Mouse (Mus musculus): ENCODE results near the gene Tex19.2. TPM values are rescaled to one million over a fixed set of nuclear protein-coding genes. Genes with fewer than 3 reads are reported as not detected.

Tex19.2 gene
- polyA plus RNA-seq, 1 experiment from 2014 or later = not detected

GRCm38 (mm10) chr11:121129616-121130015, 11.1 kb upstream of the Tex19.2 start:
- H3K27me3 ChIP-seq (replicated peaks) = no peaks in the 10 kb centered on the region; the same call in 1 of the 2 replicates
- no peak overlapping the region for H3K4me2 ChIP-seq (replicated peaks)
- WGBS = 78% methylated on average over 1 of the region's 1 CpGs
- H3K4me3 ChIP-seq (replicated peaks) = no peak overlapping the region
- no peak overlapping the region for H3K27ac ChIP-seq
- no peaks in the 10 kb centered on the region for H3K36me3 ChIP-seq
- no peaks in the 10 kb centered on the region for H3K9me3 ChIP-seq
- ATAC-seq = no peak
- no peak overlapping the region for H3K9ac ChIP-seq
- H3K4me1 ChIP-seq (replicated peaks) = no peaks in the 10 kb centered on the region

GRCm38 (mm10) chr11:121127441-121127840, 9.0 kb upstream of the Tex19.2 start:
- Histone ChIP-seq H3K36me3 (no peaks in the 10 kb centered on the region), H3K4me2 (replicated peaks) (no peak overlapping the region), H3K4me3 (replicated peaks) (no peak overlapping the region), H3K27ac (no peak overlapping the region), H3K9me3 (no peaks in the 10 kb centered on the region), H3K4me1 (replicated peaks) (no peaks in the 10 kb centered on the region), H3K9ac (no peak overlapping the region), H3K27me3 (replicated peaks) (no peaks in the 10 kb centered on the region)
- ATAC-seq = no peak
- WGBS = 82% methylated on average over 3 of the region's 3 CpGs

GRCm38 (mm10) chr11:121126395-121126794, 7.9 kb upstream of the Tex19.2 start:
- no peaks in the 10 kb centered on the region for H3K36me3 ChIP-seq
- no peak overlapping the region for H3K4me2 ChIP-seq (replicated peaks)
- no peaks in the 10 kb centered on the region for H3K27me3 ChIP-seq (replicated peaks)
- H3K27ac ChIP-seq = no peak overlapping the region
- no peak overlapping the region for H3K4me3 ChIP-seq (replicated peaks)
- ATAC-seq = no peak
- no peak overlapping the region for H3K9ac ChIP-seq
- 76% methylated on average over 1 of the region's 1 CpGs for WGBS
- no peaks in the 10 kb centered on the region for H3K4me1 ChIP-seq (replicated peaks)
- no peaks in the 10 kb centered on the region for H3K9me3 ChIP-seq

GRCm38 (mm10) chr11:121125522-121126172, 7.2 kb upstream of the Tex19.2 start:
- no peaks in the 10 kb centered on the region for H3K4me1 ChIP-seq (replicated peaks)
- no peak overlapping the region for H3K4me3 ChIP-seq (replicated peaks)
- no peak overlapping the region for H3K27ac ChIP-seq
- H3K4me2 ChIP-seq (replicated peaks) = no peak overlapping the region
- H3K9me3 ChIP-seq = no peaks in the 10 kb centered on the region
- 76% methylated on average over 3 of the region's 3 CpGs for WGBS
- no peak overlapping the region for H3K9ac ChIP-seq
- no peaks in the 10 kb centered on the region for H3K36me3 ChIP-seq
- H3K27me3 ChIP-seq (replicated peaks) = no peaks in the 10 kb centered on the region
- no peak for ATAC-seq

- Histone ChIP-seq H3K4me2 (replicated peaks) (no peak overlapping the region), H3K4me1 (replicated peaks) (no peaks in the 10 kb centered on the region), H3K27ac (no peak overlapping the region), H3K9ac (no peak overlapping the region), H3K9me3 (no peaks in the 10 kb centered on the region), H3K4me3 (replicated peaks) (no peak overlapping the region), H3K36me3 (no peaks in the 10 kb centered on the region), H3K27me3 (replicated peaks) (no peaks in the 10 kb centered on the region)
- no peak for ATAC-seq
- 89% methylated on average over 4 of the region's 4 CpGs for WGBS
These were observed 5.0 kb upstream of the Tex19.2 start for GRCm38 (mm10) chr11:121123438-121123837.

GRCm38 (mm10) chr11:121122024-121122670, 3.7 kb upstream of the Tex19.2 start:
- WGBS = 34% methylated on average over 2 of the region's 2 CpGs
- H3K9ac ChIP-seq = no peak overlapping the region
- no peak for ATAC-seq

GRCm38 (mm10) chr11:121121151-121121550, 2.7 kb upstream of the Tex19.2 start:
- Histone ChIP-seq H3K4me1 (replicated peaks) (no peaks in the 10 kb centered on the region), H3K4me3 (replicated peaks) (no peak overlapping the region), H3K27me3 (replicated peaks) (no peaks in the 10 kb centered on the region), H3K36me3 (no peaks in the 10 kb centered on the region), H3K27ac (no peak overlapping the region), H3K4me2 (replicated peaks) (no peak overlapping the region), H3K9me3 (no peaks in the 10 kb centered on the region), H3K9ac (no peak overlapping the region)
- no peak for ATAC-seq
- 58% methylated on average over 3 of the region's 3 CpGs for WGBS

More at GRCm38 (mm10) chr11:121122024-121122670, 3.7 kb upstream of the Tex19.2 start:
- no peaks in the 10 kb centered on the region for H3K9me3 ChIP-seq
- H3K36me3 ChIP-seq = no peaks in the 10 kb centered on the region
- H3K27ac ChIP-seq = no peak overlapping the region
- no peak overlapping the region for H3K4me2 ChIP-seq (replicated peaks)
- H3K27me3 ChIP-seq (replicated peaks) = no peaks in the 10 kb centered on the region
- H3K4me3 ChIP-seq (replicated peaks) = no peak overlapping the region
- no peaks in the 10 kb centered on the region for H3K4me1 ChIP-seq (replicated peaks)

GRCm38 (mm10) chr11:121118106-121118505, 371 bp downstream of the Tex19.2 start:
- no peak for ATAC-seq
- H3K4me2 ChIP-seq (replicated peaks) = no peak overlapping the region
- no peak overlapping the region for H3K4me3 ChIP-seq (replicated peaks)
- H3K9ac ChIP-seq = no peak overlapping the region
- H3K36me3 ChIP-seq = no peaks in the 10 kb centered on the region
- no peaks in the 10 kb centered on the region for H3K27me3 ChIP-seq (replicated peaks)
- WGBS = 90% methylated on average over 18 of the region's 18 CpGs
- no peak overlapping the region for H3K27ac ChIP-seq
- no peaks in the 10 kb centered on the region for H3K4me1 ChIP-seq (replicated peaks)
- H3K9me3 ChIP-seq = no peaks in the 10 kb centered on the region

- 73% methylated on average over 5 of the region's 5 CpGs for WGBS
- ATAC-seq = no peak
- Histone ChIP-seq H3K4me3 (replicated peaks) (no peak overlapping the region), H3K4me2 (replicated peaks) (no peak overlapping the region), H3K36me3 (no peaks in the 10 kb centered on the region), H3K9me3 (no peaks in the 10 kb centered on the region), H3K4me1 (replicated peaks) (0 out of 2 replicates have a peak, but pooled peaks cover 2% of the 10 kb centered on the region), H3K9ac (no peak overlapping the region), H3K27ac (no peak overlapping the region), H3K27me3 (replicated peaks) (no peaks in the 10 kb centered on the region)
These were observed 6.2 kb downstream of the Tex19.2 start for GRCm38 (mm10) chr11:121112091-121112775.

GRCm38 (mm10) chr11:121111601-121112000, 6.9 kb downstream of the Tex19.2 start:
- no peak overlapping the region for H3K27ac ChIP-seq
- H3K9ac ChIP-seq = no peak overlapping the region
- no peak overlapping the region for H3K4me2 ChIP-seq (replicated peaks)
- H3K27me3 ChIP-seq (replicated peaks) = no peaks in the 10 kb centered on the region
- H3K9me3 ChIP-seq = no peaks in the 10 kb centered on the region
- no peaks in the 10 kb centered on the region for H3K36me3 ChIP-seq
- ATAC-seq = no peak
- 0 out of 2 replicates have a peak, but pooled peaks cover 2% of the 10 kb centered on the region for H3K4me1 ChIP-seq (replicated peaks)
- no peak overlapping the region for H3K4me3 ChIP-seq (replicated peaks)
- WGBS = 84% methylated on average over 1 of the region's 1 CpGs

GRCm38 (mm10) chr11:121111051-121111450, 7.4 kb downstream of the Tex19.2 start:
- H3K27ac ChIP-seq = no peak overlapping the region
- WGBS = 93% methylated on average over 3 of the region's 3 CpGs
- no peak overlapping the region for H3K9ac ChIP-seq
- no peak overlapping the region for H3K4me3 ChIP-seq (replicated peaks)
- no peaks in the 10 kb centered on the region for H3K36me3 ChIP-seq
- H3K4me2 ChIP-seq (replicated peaks) = no peak overlapping the region
- 0 out of 2 replicates have a peak, but pooled peaks cover 2% of the 10 kb centered on the region for H3K4me1 ChIP-seq (replicated peaks)
- no peak for ATAC-seq
- H3K9me3 ChIP-seq = no peaks in the 10 kb centered on the region
- no peaks in the 10 kb centered on the region for H3K27me3 ChIP-seq (replicated peaks)

GRCm38 (mm10) chr11:121109986-121110385, 8.5 kb downstream of the Tex19.2 start:
- H3K27me3 ChIP-seq (replicated peaks) = no peaks in the 10 kb centered on the region
- no peak overlapping the region for H3K27ac ChIP-seq
- H3K4me1 ChIP-seq (replicated peaks) = 0 out of 2 replicates have a peak, but pooled peaks cover 2% of the 10 kb centered on the region
- no peak overlapping the region for H3K4me2 ChIP-seq (replicated peaks)
- ATAC-seq = peak; percentile 78
- 9% methylated on average over 2 of the region's 2 CpGs for WGBS
- no peak overlapping the region for H3K9ac ChIP-seq
- H3K36me3 ChIP-seq = no peaks in the 10 kb centered on the region
- no peaks in the 10 kb centered on the region for H3K9me3 ChIP-seq
- no peak overlapping the region for H3K4me3 ChIP-seq (replicated peaks)

Data from intestine, embryonic 15.5 days (tissue).